Mouse (Mus musculus): Measurements from ENCODE around the gene Mta1. TPM values are rescaled to one million over a fixed set of nuclear protein-coding genes. Genes with fewer than 3 reads are reported as not detected.

Mta1 gene
- total RNA-seq, 1 experiment from 2014 or later, result 42.2 TPM

GRCm38 (mm10) chr12:113186326-113187010, 88.4 kb downstream of the Mta1 start:
- ATAC-seq (replicated peaks in 1 of 2; ENCODE audit: insufficient read depth in 1 of 2, low FRiP score in 2 of 2, low TSS enrichment in 1 of 2, low read depth in 1 of 2, poor library complexity in 2 of 2, severe bottlenecking in 2 of 2), result no peak

Other genes with a start within 250 kb of the Mta1 start
- gene Gpr132, start 230.1 kb upstream of the Mta1 start, total RNA-seq (2017), result 14.8 and 15.9 TPM in 2 replicates
- gene Jag2, start 168.5 kb upstream of the Mta1 start, total RNA-seq (2017), result 17.8 and 28.7 TPM in 2 replicates
- 17.9 and 21.9 TPM in 2 replicates for gene Nudt14, start 156.2 kb upstream of the Mta1 start, total RNA-seq (2017)
- gene Btbd6, start 121.8 kb upstream of the Mta1 start, total RNA-seq (2017), result 6.0 and 7.8 TPM in 2 replicates
- gene Brf1, start 97.6 kb upstream of the Mta1 start, total RNA-seq (2017), result 58.6 and 75.9 TPM in 2 replicates
- 12.9 and 14.5 TPM in 2 replicates for gene Pacs2, start 83.8 kb upstream of the Mta1 start, total RNA-seq (2017)
- gene Tex22, start 23.8 kb upstream of the Mta1 start, total RNA-seq (2017), result 0.38 TPM in 1 of 2 replicates, not detected in the other
- gene Crip2, start 42.0 kb downstream of the Mta1 start, total RNA-seq (2017), result 0.40 TPM in 1 of 2 replicates, not detected in the other
- gene Crip1, start 48.0 kb downstream of the Mta1 start, total RNA-seq (2017), result 222 and 411 TPM in 2 replicates
- gene Tedc1, start 58.1 kb downstream of the Mta1 start, total RNA-seq (2017), result 8.8 and 18.8 TPM in 2 replicates
- 2.3 and 2.4 TPM in 2 replicates for gene Tmem121, start 87.7 kb downstream of the Mta1 start, total RNA-seq (2017)

All from hematopoietic stem cell, adult 5-6 weeks (primary cell).